Mouse (Mus musculus) testis, adult 2 months (tissue): ENCODE measurements around the gene Abcd1.

Source experiments
- CTCF ChIP-seq: fragments of 200-500 bp; IDR thresholded peaks from 2 replicates; pipeline ENCODE4 v1.5.1; 2012; ENCODE audit warnings: low read depth, mild to moderate bottlenecking, inconsistent platforms, low read length, moderate library complexity; ENCODE audit not compliant: control insufficient read depth, insufficient read depth, insufficient replicate concordance
- POLR2A ChIP-seq: fragments of 200-500 bp; IDR thresholded peaks from 2 replicates; pipeline ENCODE4 v1.6.1; 2012; ENCODE audit warnings: low read depth, mild to moderate bottlenecking, inconsistent platforms, low read length, moderate library complexity; ENCODE audit not compliant: control insufficient read depth

GRCm38 (mm10) chrX:73730908-73731307 lies 14.5 kb downstream of the Abcd1 start:
- TF ChIP-seq CTCF: no peak
- no peak for TF ChIP-seq POLR2A
